Mouse (Mus musculus): ENCODE data around the gene Nemp1.

GRCm38 (mm10) chr10:127721671-127722418 is 55.1 kb downstream of the Nemp1 start:
- no peak for TF ChIP-seq POLR2A (IDR thresholded peaks at IDR 0.05; ENCODE audit: borderline replicate concordance, insufficient read depth, low read length)
- TF ChIP-seq CTCF (IDR thresholded peaks at IDR 0.05; ENCODE audit: borderline replicate concordance, insufficient read depth, low read depth, low read length), result no peak
